Mouse (Mus musculus) heart, embryonic 12.5 days (tissue): ENCODE measurements around the gene Bmpr2. TPM values are rescaled to one million over a fixed set of nuclear protein-coding genes. Genes with fewer than 3 reads are reported as not detected.

ENCODE experiments used
- ATAC-seq: fragments of 200-750 bp; cut with Nextera tagmentation; 2 replicates; pipeline ENCODE4 v1.8.0; 2017; ENCODE audit warnings: moderate TSS enrichment, moderate library complexity; ENCODE audit not compliant: insufficient number of reproducible peaks, low FRiP score
- H3K27ac ChIP-seq: fragments of 300-500 bp; sonication (generic); 2 replicates; pipeline ENCODE4 v1.5.1; 2016; ENCODE audit warnings: mild to moderate bottlenecking, moderate library complexity; ENCODE audit not compliant: poor library complexity, severe bottlenecking
- H3K27me3 ChIP-seq: fragments of 300-500 bp; sonication (generic); replicated peaks from 2 replicates; pipeline ENCODE4 v1.6.1; 2016; ENCODE audit warnings: mild to moderate bottlenecking, moderate library complexity
- H3K36me3 ChIP-seq: fragments of 300-500 bp; sonication (generic); 2 replicates; pipeline ENCODE4 v1.6.1; 2016; ENCODE audit warnings: mild to moderate bottlenecking, moderate library complexity
- H3K4me1 ChIP-seq: fragments of 300-500 bp; sonication (generic); replicated peaks from 2 replicates; pipeline ENCODE4 v1.6.1; 2016; ENCODE audit warnings: mild to moderate bottlenecking
- H3K4me2 ChIP-seq: fragments of 300-500 bp; sonication (generic); 2 replicates; pipeline ENCODE4 v1.6.1; 2016; ENCODE audit warnings: mild to moderate bottlenecking, moderate library complexity
- H3K4me3 ChIP-seq: fragments of 300-500 bp; sonication (generic); 2 replicates; pipeline ENCODE4 v1.5.1; 2016; ENCODE audit warnings: mild to moderate bottlenecking
- H3K9ac ChIP-seq: fragments of 300-500 bp; sonication (generic); 2 replicates; pipeline ENCODE4 v1.6.1; 2016; ENCODE audit warnings: mild to moderate bottlenecking, moderate library complexity
- H3K9me3 ChIP-seq: fragments of 300-500 bp; sonication (generic); replicated peaks from 2 replicates; pipeline ENCODE4 v1.6.1; 2016; ENCODE audit warnings: mild to moderate bottlenecking, moderate library complexity
- WGBS: fragments of 180-500 bp; shearing (Covaris S2); methylation state at CpG from one replicate; pipeline ENCODE4 v1.1.7; 2016; 5-methylcytosine and 5-hydroxymethylcytosine counted together
- polyA plus RNA-seq: library from polyadenylated mRNA; unstranded; fragments of >200 nt; fragmentation: Nextera tagmentation; extraction: Ambion mirVana; gene quantifications from 2 replicates; pipeline ENCODE4 v1.2.1, GENCODE M21; 2016

Bmpr2 gene
- polyA plus RNA-seq, 1 experiment from 2014 or later: 8.7 TPM

- under 1% methylated on average over 78 of the region's 98 CpGs for WGBS
- no peaks in the 10 kb centered on the region for H3K27me3 ChIP-seq
- H3K4me1 ChIP-seq: peaks cover 26% of the 10 kb centered on the region
- H3K9me3 ChIP-seq: no peaks in the 10 kb centered on the region
- no peaks in the 10 kb centered on the region for H3K36me3 ChIP-seq
- peak overlapping the region; percentile 94 for H3K27ac ChIP-seq
- H3K9ac ChIP-seq: peak overlapping the region; percentile 96
- H3K4me3 ChIP-seq: peak overlapping the region; percentile 84
- ATAC-seq: peak; percentile 66
- peak overlapping the region; percentile 70 for H3K4me2 ChIP-seq
These were observed 150.1 kb downstream of the Bmpr2 start for GRCm38 (mm10) chr1:59913195-59913868.

GRCm38 (mm10) chr1:59913869-59914225 lies 150.6 kb downstream of the Bmpr2 start:
- H3K4me2 ChIP-seq: peak overlapping the region; percentile 70
- 5% methylated on average over 12 of the region's 12 CpGs for WGBS

GRCm38 (mm10) chr1:59914799-59915198 lies 151.6 kb downstream of the Bmpr2 start:
- H3K4me2 ChIP-seq: peak overlapping the region; percentile 70
- 46% methylated on average over 3 of the region's 3 CpGs for WGBS

More at GRCm38 (mm10) chr1:59913869-59914225, 150.6 kb downstream of the Bmpr2 start:
- Histone ChIP-seq H3K4me3 (peak overlapping the region; percentile 84), H3K4me1 (peaks cover 26% of the 10 kb centered on the region), H3K36me3 (no peaks in the 10 kb centered on the region), H3K27ac (no peak overlapping the region), H3K9me3 (no peaks in the 10 kb centered on the region), H3K9ac (peak overlapping the region; percentile 96), H3K27me3 (no peaks in the 10 kb centered on the region)
- ATAC-seq: no peak

GRCm38 (mm10) chr1:59915843-59916610 lies 152.8 kb downstream of the Bmpr2 start:
- Histone ChIP-seq H3K4me1 (peaks cover 26% of the 10 kb centered on the region), H3K36me3 (no peaks in the 10 kb centered on the region), H3K27me3 (no peaks in the 10 kb centered on the region), H3K9ac (no peak overlapping the region), H3K9me3 (no peaks in the 10 kb centered on the region), H3K4me2 (no peak overlapping the region), H3K4me3 (no peak overlapping the region), H3K27ac (peak overlapping the region; percentile 31; the same call in 1 of the 2 replicates)
- WGBS: 73% methylated on average over 10 of the region's 10 CpGs
- ATAC-seq: no peak

More at GRCm38 (mm10) chr1:59914799-59915198, 151.6 kb downstream of the Bmpr2 start:
- Histone ChIP-seq H3K4me1 (peaks cover 26% of the 10 kb centered on the region), H3K36me3 (no peaks in the 10 kb centered on the region), H3K4me3 (no peak overlapping the region; the same call in 1 of the 2 replicates), H3K27me3 (no peaks in the 10 kb centered on the region), H3K9me3 (no peaks in the 10 kb centered on the region), H3K9ac (no peak overlapping the region), H3K27ac (no peak overlapping the region)
- ATAC-seq: no peak

GRCm38 (mm10) chr1:59917401-59917800 lies 154.2 kb downstream of the Bmpr2 start:
- no peak overlapping the region for H3K4me2 ChIP-seq
- no peak overlapping the region for H3K4me3 ChIP-seq
- ATAC-seq: no peak
- peaks cover 26% of the 10 kb centered on the region for H3K4me1 ChIP-seq
- H3K27ac ChIP-seq: no peak overlapping the region
- WGBS: 78% methylated on average over 3 of the region's 3 CpGs
- no peaks in the 10 kb centered on the region for H3K27me3 ChIP-seq
- no peak overlapping the region for H3K9ac ChIP-seq
- H3K9me3 ChIP-seq: no peaks in the 10 kb centered on the region
- H3K36me3 ChIP-seq: no peaks in the 10 kb centered on the region

GRCm38 (mm10) chr1:59918075-59918474 lies 154.9 kb downstream of the Bmpr2 start:
- H3K9ac ChIP-seq: no peak overlapping the region
- H3K27me3 ChIP-seq: no peaks in the 10 kb centered on the region
- H3K9me3 ChIP-seq: no peaks in the 10 kb centered on the region; the same call in 1 of the 2 replicates
- no peak for ATAC-seq
- peaks cover 26% of the 10 kb centered on the region for H3K4me1 ChIP-seq
- H3K36me3 ChIP-seq: no peaks in the 10 kb centered on the region
- H3K27ac ChIP-seq: no peak overlapping the region
- no peak overlapping the region for H3K4me2 ChIP-seq
- H3K4me3 ChIP-seq: no peak overlapping the region

- H3K4me3 ChIP-seq: no peak overlapping the region
- WGBS: 69% methylated on average over 1 of the region's 1 CpGs
- 0 out of 2 replicates have a peak, but pooled peaks cover under 1% of the 10 kb centered on the region for H3K4me1 ChIP-seq
- no peaks in the 10 kb centered on the region for H3K27me3 ChIP-seq
- no peak for ATAC-seq
- no peak overlapping the region for H3K9ac ChIP-seq
- no peak overlapping the region for H3K4me2 ChIP-seq
- no peaks in the 10 kb centered on the region; the same call in 1 of the 2 replicates for H3K9me3 ChIP-seq
- 0 out of 2 replicates have a peak, but pooled peaks cover 2% of the 10 kb centered on the region for H3K36me3 ChIP-seq
- no peak overlapping the region for H3K27ac ChIP-seq
These were observed 160.0 kb downstream of the Bmpr2 start for GRCm38 (mm10) chr1:59923201-59923600.

GRCm38 (mm10) chr1:59923673-59924072 lies 160.5 kb downstream of the Bmpr2 start:
- WGBS: 80% methylated on average over 1 of the region's 1 CpGs
- no peak overlapping the region for H3K9ac ChIP-seq

GRCm38 (mm10) chr1:59924411-59924810 lies 161.2 kb downstream of the Bmpr2 start:
- Histone ChIP-seq H3K4me3 (no peak overlapping the region), H3K36me3 (0 out of 2 replicates have a peak, but pooled peaks cover 2% of the 10 kb centered on the region), H3K9me3 (no peaks in the 10 kb centered on the region; the same call in 1 of the 2 replicates), H3K9ac (no peak overlapping the region), H3K27ac (no peak overlapping the region), H3K27me3 (no peaks in the 10 kb centered on the region), H3K4me1 (no peaks in the 10 kb centered on the region), H3K4me2 (no peak overlapping the region)
- WGBS: 95% methylated on average over 2 of the region's 2 CpGs
- no peak for ATAC-seq

More at GRCm38 (mm10) chr1:59923673-59924072, 160.5 kb downstream of the Bmpr2 start:
- Histone ChIP-seq H3K27ac (no peak overlapping the region), H3K4me1 (no peaks in the 10 kb centered on the region), H3K4me2 (no peak overlapping the region), H3K9me3 (no peaks in the 10 kb centered on the region; the same call in 1 of the 2 replicates), H3K36me3 (0 out of 2 replicates have a peak, but pooled peaks cover 2% of the 10 kb centered on the region), H3K27me3 (no peaks in the 10 kb centered on the region), H3K4me3 (no peak overlapping the region)
- no peak for ATAC-seq

GRCm38 (mm10) chr1:59926021-59926672 lies 162.9 kb downstream of the Bmpr2 start:
- H3K27me3 ChIP-seq: no peaks in the 10 kb centered on the region
- H3K4me3 ChIP-seq: no peak overlapping the region
- no peak overlapping the region for H3K27ac ChIP-seq
- H3K4me2 ChIP-seq: no peak overlapping the region
- no peaks in the 10 kb centered on the region for H3K4me1 ChIP-seq
- ATAC-seq: peak; percentile 36; the same call in 1 of the 2 replicates
- H3K36me3 ChIP-seq: 0 out of 2 replicates have a peak, but pooled peaks cover 2% of the 10 kb centered on the region
- no peaks in the 10 kb centered on the region; the same call in 1 of the 2 replicates for H3K9me3 ChIP-seq
- 88% methylated on average over 3 of the region's 3 CpGs for WGBS
- H3K9ac ChIP-seq: no peak overlapping the region
